Mouse (Mus musculus): ENCODE measurements around the gene Rasal3. TPM values are rescaled to one million over a fixed set of nuclear protein-coding genes. Genes with fewer than 3 reads are reported as not detected.

Rasal3 gene
- polyA plus RNA-seq (2015; fragmentation: Nextera tagmentation; extraction: Ambion mirVana), result 0.49 and 1.1 TPM in 2 replicates

- WGBS, result 51% methylated on average over 8 of the region's 8 CpGs
- Histone ChIP-seq H3K27ac (replicated peaks) (no peak within 1 kb of the TSS), H3K27me3 (replicated peaks) (peaks cover 21% of the 10 kb centered on the region), H3K9ac (no peak within 1 kb of the TSS), H3K4me2 (no peak within 1 kb of the TSS), H3K4me3 (no peak within 1 kb of the TSS), H3K36me3 (no peaks in the 10 kb centered on the region), H3K4me1 (no peaks in the 10 kb centered on the region), H3K9me3 (no peaks in the 10 kb centered on the region)
- ATAC-seq (ENCODE audit: extremely low read depth, insufficient number of reproducible peaks, low FRiP score, low TSS enrichment), result no peak
These were observed at the start of gene Rasal3 for GRCm38 (mm10) chr17:32403417-32403816. Rasal3 (minus strand) TSS chr17:32403583.

GRCm38 (mm10) chr17:32452482-32452881, 49.1 kb upstream of the Rasal3 start, which contains the start of gene Cyp4f39:
Cyp4f39 (plus strand) TSS chr17:32452723.
- H3K4me3 ChIP-seq, result peak within 1 kb of the TSS; percentile 42
- no peaks in the 10 kb centered on the region for H3K36me3 ChIP-seq
- peaks cover 11% of the 10 kb centered on the region for H3K4me1 ChIP-seq
- 2% methylated on average over 19 of the region's 19 CpGs for WGBS
- H3K4me2 ChIP-seq, result peak within 1 kb of the TSS; percentile 70
- peaks cover 12% of the 10 kb centered on the region for H3K9me3 ChIP-seq
- no peak within 1 kb of the TSS for H3K27ac ChIP-seq (replicated peaks)
- 0 out of 2 replicates have a peak, but pooled peaks have one; percentile 19 for ATAC-seq (ENCODE audit: extremely low read depth, insufficient number of reproducible peaks, low FRiP score, low TSS enrichment)
- peak within 1 kb of the TSS; percentile 63 for H3K9ac ChIP-seq
- H3K27me3 ChIP-seq (replicated peaks), result peaks cover 52% of the 10 kb centered on the region

GRCm38 (mm10) chr17:32450844-32451537, 47.6 kb upstream of the Rasal3 start:
- Histone ChIP-seq H3K9ac (no peak overlapping the region), H3K27ac (replicated peaks) (no peak overlapping the region), H3K4me2 (no peak overlapping the region), H3K4me3 (no peak overlapping the region), H3K36me3 (no peaks in the 10 kb centered on the region), H3K9me3 (peaks cover 16% of the 10 kb centered on the region), H3K27me3 (replicated peaks) (peaks cover 52% of the 10 kb centered on the region), H3K4me1 (peaks cover 11% of the 10 kb centered on the region)
- WGBS, result 35% methylated on average over 2 of the region's 2 CpGs
- ATAC-seq (ENCODE audit: extremely low read depth, insufficient number of reproducible peaks, low FRiP score, low TSS enrichment), result no peak

GRCm38 (mm10) chr17:32449042-32449441, 45.7 kb upstream of the Rasal3 start:
- ATAC-seq (ENCODE audit: extremely low read depth, insufficient number of reproducible peaks, low FRiP score, low TSS enrichment), result no peak
- WGBS, result 85% methylated on average over 1 of the region's 1 CpGs
- H3K4me1 ChIP-seq, result peaks cover 8% of the 10 kb centered on the region
- no peak overlapping the region for H3K27ac ChIP-seq (replicated peaks)
- H3K9me3 ChIP-seq, result peaks cover 16% of the 10 kb centered on the region
- no peak overlapping the region for H3K4me3 ChIP-seq
- H3K4me2 ChIP-seq, result no peak overlapping the region
- no peaks in the 10 kb centered on the region for H3K36me3 ChIP-seq
- H3K9ac ChIP-seq, result no peak overlapping the region
- H3K27me3 ChIP-seq (replicated peaks), result peaks cover 41% of the 10 kb centered on the region

GRCm38 (mm10) chr17:32447195-32447594, 43.8 kb upstream of the Rasal3 start:
- no peak for ATAC-seq (ENCODE audit: extremely low read depth, insufficient number of reproducible peaks, low FRiP score, low TSS enrichment)
- H3K36me3 ChIP-seq, result no peaks in the 10 kb centered on the region
- no peak overlapping the region for H3K9ac ChIP-seq
- no peak overlapping the region for H3K4me3 ChIP-seq
- H3K9me3 ChIP-seq, result peaks cover 16% of the 10 kb centered on the region
- no peak overlapping the region for H3K27ac ChIP-seq (replicated peaks)
- H3K27me3 ChIP-seq (replicated peaks), result peaks cover 28% of the 10 kb centered on the region
- no peak overlapping the region for H3K4me2 ChIP-seq
- peaks cover under 1% of the 10 kb centered on the region for H3K4me1 ChIP-seq

- H3K27ac ChIP-seq (replicated peaks), result no peak overlapping the region
- H3K4me3 ChIP-seq, result no peak overlapping the region
- ATAC-seq (ENCODE audit: extremely low read depth, insufficient number of reproducible peaks, low FRiP score, low TSS enrichment), result no peak
- H3K4me2 ChIP-seq, result no peak overlapping the region
- H3K9me3 ChIP-seq, result peaks cover 16% of the 10 kb centered on the region
- no peaks in the 10 kb centered on the region for H3K36me3 ChIP-seq
- H3K9ac ChIP-seq, result no peak overlapping the region
- no peaks in the 10 kb centered on the region for H3K4me1 ChIP-seq
- H3K27me3 ChIP-seq (replicated peaks), result peaks cover 23% of the 10 kb centered on the region; the same call in 1 of the 2 replicates
- WGBS, result 70% methylated on average over 5 of the region's 5 CpGs
These were observed 41.6 kb upstream of the Rasal3 start for GRCm38 (mm10) chr17:32445016-32445415.

GRCm38 (mm10) chr17:32443245-32443644, 39.9 kb upstream of the Rasal3 start:
- 58% methylated on average over 6 of the region's 6 CpGs for WGBS
- no peak overlapping the region for H3K4me2 ChIP-seq
- peaks cover 6% of the 10 kb centered on the region; the same call in 1 of the 2 replicates for H3K9me3 ChIP-seq
- H3K9ac ChIP-seq, result no peak overlapping the region
- ATAC-seq (ENCODE audit: extremely low read depth, insufficient number of reproducible peaks, low FRiP score, low TSS enrichment), result no peak
- no peak overlapping the region for H3K27ac ChIP-seq (replicated peaks)
- no peaks in the 10 kb centered on the region for H3K36me3 ChIP-seq
- no peaks in the 10 kb centered on the region for H3K4me1 ChIP-seq
- H3K4me3 ChIP-seq, result no peak overlapping the region
- H3K27me3 ChIP-seq (replicated peaks), result peaks cover 23% of the 10 kb centered on the region; the same call in 1 of the 2 replicates

- Histone ChIP-seq H3K27me3 (replicated peaks) (peaks cover 14% of the 10 kb centered on the region; the same call in 1 of the 2 replicates), H3K4me1 (no peaks in the 10 kb centered on the region), H3K27ac (replicated peaks) (no peak overlapping the region), H3K4me2 (no peak overlapping the region), H3K9ac (no peak overlapping the region), H3K9me3 (no peaks in the 10 kb centered on the region), H3K4me3 (no peak overlapping the region), H3K36me3 (no peaks in the 10 kb centered on the region)
- WGBS, result 86% methylated on average over 4 of the region's 4 CpGs
- no peak for ATAC-seq (ENCODE audit: extremely low read depth, insufficient number of reproducible peaks, low FRiP score, low TSS enrichment)
These were observed 33.7 kb upstream of the Rasal3 start for GRCm38 (mm10) chr17:32437106-32437505.

GRCm38 (mm10) chr17:32435151-32435550, 31.8 kb upstream of the Rasal3 start:
- no peaks in the 10 kb centered on the region for H3K9me3 ChIP-seq
- H3K4me1 ChIP-seq, result no peaks in the 10 kb centered on the region
- H3K36me3 ChIP-seq, result no peaks in the 10 kb centered on the region
- H3K9ac ChIP-seq, result no peak overlapping the region
- H3K27me3 ChIP-seq (replicated peaks), result peaks cover 4% of the 10 kb centered on the region; the same call in 1 of the 2 replicates
- no peak overlapping the region for H3K4me3 ChIP-seq
- H3K27ac ChIP-seq (replicated peaks), result no peak overlapping the region
- ATAC-seq (ENCODE audit: extremely low read depth, insufficient number of reproducible peaks, low FRiP score, low TSS enrichment), result no peak
- no peak overlapping the region for H3K4me2 ChIP-seq
- 67% methylated on average over 5 of the region's 5 CpGs for WGBS

GRCm38 (mm10) chr17:32434324-32434723, 30.9 kb upstream of the Rasal3 start:
- Histone ChIP-seq H3K4me1 (no peaks in the 10 kb centered on the region), H3K9ac (no peak overlapping the region), H3K36me3 (no peaks in the 10 kb centered on the region), H3K4me3 (no peak overlapping the region), H3K4me2 (no peak overlapping the region), H3K9me3 (no peaks in the 10 kb centered on the region), H3K27ac (replicated peaks) (no peak overlapping the region), H3K27me3 (replicated peaks) (0 out of 2 replicates have a peak, but pooled peaks cover under 1% of the 10 kb centered on the region)
- WGBS, result 45% methylated on average over 4 of the region's 4 CpGs
- no peak for ATAC-seq (ENCODE audit: extremely low read depth, insufficient number of reproducible peaks, low FRiP score, low TSS enrichment)

GRCm38 (mm10) chr17:32431972-32432371, 28.6 kb upstream of the Rasal3 start:
- Histone ChIP-seq H3K36me3 (no peaks in the 10 kb centered on the region), H3K4me3 (no peak overlapping the region), H3K9me3 (no peaks in the 10 kb centered on the region), H3K27me3 (replicated peaks) (peaks cover 11% of the 10 kb centered on the region), H3K9ac (no peak overlapping the region), H3K4me2 (no peak overlapping the region), H3K27ac (replicated peaks) (no peak overlapping the region), H3K4me1 (no peaks in the 10 kb centered on the region)
- WGBS, result 45% methylated on average over 3 of the region's 3 CpGs
- ATAC-seq (ENCODE audit: extremely low read depth, insufficient number of reproducible peaks, low FRiP score, low TSS enrichment), result no peak

GRCm38 (mm10) chr17:32426610-32427009, 23.2 kb upstream of the Rasal3 start:
- H3K27me3 ChIP-seq (replicated peaks), result peaks cover 16% of the 10 kb centered on the region
- H3K4me1 ChIP-seq, result no peaks in the 10 kb centered on the region
- H3K9me3 ChIP-seq, result no peaks in the 10 kb centered on the region
- no peak overlapping the region for H3K4me3 ChIP-seq
- no peak for ATAC-seq (ENCODE audit: extremely low read depth, insufficient number of reproducible peaks, low FRiP score, low TSS enrichment)
- no peak overlapping the region for H3K4me2 ChIP-seq
- H3K36me3 ChIP-seq, result no peaks in the 10 kb centered on the region
- H3K9ac ChIP-seq, result no peak overlapping the region
- H3K27ac ChIP-seq (replicated peaks), result no peak overlapping the region
